Mouse (Mus musculus): ENCODE measurements around the gene Ren1. TPM values are rescaled to one million over a fixed set of nuclear protein-coding genes. Genes with fewer than 3 reads are reported as not detected.
A peak's percentile ranks its signal among the peaks of the same experiment; 100 is the strongest.

Ren1 gene
- total and polyA plus RNA-seq, 2 experiments from 2014 or later, result 0.07 TPM; not detected in 1

- Histone ChIP-seq H3K4me2 (ENCODE audit: low read depth, low read length) (no peak overlapping the region), H3K4me1 (ENCODE audit: control insufficient read depth, insufficient read depth) (peaks cover 11% of the 10 kb centered on the region), H3K27me3 (ENCODE audit: control insufficient read depth, insufficient read depth, low read length) (no peaks in the 10 kb centered on the region), H3K4me3 (ENCODE audit: low read depth, low read length) (no peak overlapping the region), H3K9ac (replicated peaks; ENCODE audit: low read depth, low read length) (no peak overlapping the region), H3K27ac (ENCODE audit: low read depth) (0 out of 2 replicates have a peak overlapping the region, but pooled peaks have one; percentile 75), H3K36me3 (replicated peaks; ENCODE audit: control insufficient read depth, insufficient read depth, low read length) (peaks cover 12% of the 10 kb centered on the region), H3K9me3 (replicated peaks; ENCODE audit: control insufficient read depth, low read length) (no peaks in the 10 kb centered on the region)
- TF ChIP-seq EP300 (IDR thresholded peaks at IDR 0.05; ENCODE audit: low read depth), result no peak
- no peak for TF ChIP-seq CTCF (IDR thresholded peaks at IDR 0.05; ENCODE audit: low read depth)
- ATAC-seq (ENCODE audit: insufficient read depth, low read depth) (no peak), DNase-seq (ENCODE audit: low spot score) (no peak)
- 83% methylated on average over 5 of the region's 5 CpGs for WGBS
Measured at GRCm38 (mm10) chr1:133396693-133397092, 46.4 kb downstream of the Ren1 start.

DNA sequence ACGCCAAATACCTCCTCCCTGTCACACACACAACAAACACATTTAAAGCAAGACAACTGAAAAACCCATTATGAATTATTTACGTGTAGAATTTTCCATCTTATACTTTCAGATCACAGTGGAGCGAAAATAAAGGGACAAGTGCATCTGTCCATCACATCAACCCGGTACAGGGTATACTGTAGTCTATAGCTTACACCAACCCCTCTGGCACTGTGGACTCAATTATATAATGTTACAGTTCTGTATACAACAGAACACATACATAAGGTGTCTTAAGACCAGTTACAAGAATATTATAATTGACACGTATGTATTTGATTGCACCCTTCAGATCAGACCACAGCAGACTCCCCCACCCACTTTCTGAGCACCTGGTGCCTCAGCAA is 46.8 kb downstream of the Ren1 start:
- Histone ChIP-seq H3K9me3 (replicated peaks; ENCODE audit: control insufficient read depth, low read length) (no peaks in the 10 kb centered on the region), H3K27me3 (ENCODE audit: control insufficient read depth, insufficient read depth, low read length) (no peaks in the 10 kb centered on the region), H3K27ac (ENCODE audit: low read depth) (peak overlapping the region; percentile 75), H3K4me1 (ENCODE audit: control insufficient read depth, insufficient read depth) (peaks cover 11% of the 10 kb centered on the region), H3K9ac (replicated peaks; ENCODE audit: low read depth, low read length) (peak overlapping the region; percentile 10; the same call in 1 of the 2 replicates), H3K4me2 (ENCODE audit: low read depth, low read length) (0 out of 2 replicates have a peak overlapping the region, but pooled peaks have one; percentile 21), H3K4me3 (ENCODE audit: low read depth, low read length) (no peak overlapping the region), H3K36me3 (replicated peaks; ENCODE audit: control insufficient read depth, insufficient read depth, low read length) (0 out of 2 replicates have a peak, but pooled peaks cover 8% of the 10 kb centered on the region)
- 71% methylated on average over 5 of the region's 5 CpGs for WGBS
- ATAC-seq (ENCODE audit: insufficient read depth, low read depth) (no peak), DNase-seq (ENCODE audit: low spot score) (no peak)
- TF ChIP-seq CTCF (IDR thresholded peaks at IDR 0.05; ENCODE audit: low read depth) (no peak), EP300 (IDR thresholded peaks at IDR 0.05; ENCODE audit: low read depth) (no peak)

- WGBS, result 27% methylated on average over 17 of the region's 17 CpGs
- ATAC-seq (ENCODE audit: insufficient read depth, low read depth) (peak; percentile 83), DNase-seq (ENCODE audit: low spot score) (peak; percentile 68)
- Histone ChIP-seq H3K4me1 (ENCODE audit: control insufficient read depth, insufficient read depth) (peaks cover 11% of the 10 kb centered on the region), H3K4me3 (ENCODE audit: low read depth, low read length) (no peak overlapping the region), H3K27me3 (ENCODE audit: control insufficient read depth, insufficient read depth, low read length) (no peaks in the 10 kb centered on the region), H3K27ac (ENCODE audit: low read depth) (peak overlapping the region; percentile 75), H3K9ac (replicated peaks; ENCODE audit: low read depth, low read length) (peak overlapping the region; percentile 45), H3K36me3 (replicated peaks; ENCODE audit: control insufficient read depth, insufficient read depth, low read length) (0 out of 2 replicates have a peak, but pooled peaks cover 4% of the 10 kb centered on the region), H3K4me2 (ENCODE audit: low read depth, low read length) (peak overlapping the region; percentile 21; the same call in 1 of the 2 replicates), H3K9me3 (replicated peaks; ENCODE audit: control insufficient read depth, low read length) (no peaks in the 10 kb centered on the region)
- no peak for TF ChIP-seq CTCF (IDR thresholded peaks at IDR 0.05; ENCODE audit: low read depth)
- 0 out of 2 replicates have a peak, but pooled peaks have one; percentile 26 for TF ChIP-seq EP300 (IDR thresholded peaks at IDR 0.05; ENCODE audit: low read depth)
Measured at GRCm38 (mm10) chr1:133397483-133398237, 47.4 kb downstream of the Ren1 start.

- H3K4me2 ChIP-seq (ENCODE audit: low read depth, low read length), result no peak overlapping the region
- ATAC-seq (ENCODE audit: insufficient read depth, low read depth) (no peak), DNase-seq (ENCODE audit: low spot score) (no peak)
- H3K4me1 ChIP-seq (ENCODE audit: control insufficient read depth, insufficient read depth), result peaks cover 11% of the 10 kb centered on the region
- H3K9ac ChIP-seq (replicated peaks; ENCODE audit: low read depth, low read length), result no peak overlapping the region
- H3K27me3 ChIP-seq (ENCODE audit: control insufficient read depth, insufficient read depth, low read length), result no peaks in the 10 kb centered on the region
- H3K27ac ChIP-seq (ENCODE audit: low read depth), result peak overlapping the region; percentile 43; the same call in 1 of the 2 replicates
- no peaks in the 10 kb centered on the region for H3K36me3 ChIP-seq (replicated peaks; ENCODE audit: control insufficient read depth, insufficient read depth, low read length)
- H3K4me3 ChIP-seq (ENCODE audit: low read depth, low read length), result no peak overlapping the region
- WGBS, result 59% methylated on average over 13 of the region's 13 CpGs
- TF ChIP-seq EP300 (IDR thresholded peaks at IDR 0.05; ENCODE audit: low read depth) (no peak), CTCF (IDR thresholded peaks at IDR 0.05; ENCODE audit: low read depth) (no peak)
- H3K9me3 ChIP-seq (replicated peaks; ENCODE audit: control insufficient read depth, low read length), result no peaks in the 10 kb centered on the region
Measured at GRCm38 (mm10) chr1:133400014-133400725, 49.9 kb downstream of the Ren1 start.

GRCm38 (mm10) chr1:133404005-133404404 is 53.7 kb downstream of the Ren1 start:
- 72% methylated on average over 4 of the region's 4 CpGs for WGBS
- no peak for TF ChIP-seq CTCF (IDR thresholded peaks at IDR 0.05; ENCODE audit: low read depth)
- TF ChIP-seq EP300 (IDR thresholded peaks at IDR 0.05; ENCODE audit: low read depth), result no peak
- H3K9me3 ChIP-seq (replicated peaks; ENCODE audit: control insufficient read depth, low read length), result no peaks in the 10 kb centered on the region
- no peaks in the 10 kb centered on the region for H3K36me3 ChIP-seq (replicated peaks; ENCODE audit: control insufficient read depth, insufficient read depth, low read length)
- no peaks in the 10 kb centered on the region for H3K27me3 ChIP-seq (ENCODE audit: control insufficient read depth, insufficient read depth, low read length)
- H3K4me1 ChIP-seq (ENCODE audit: control insufficient read depth, insufficient read depth), result peaks cover 7% of the 10 kb centered on the region
- H3K4me2 ChIP-seq (ENCODE audit: low read depth, low read length), result no peak overlapping the region
- no peak overlapping the region for H3K4me3 ChIP-seq (ENCODE audit: low read depth, low read length)
- DNase-seq (ENCODE audit: low spot score), result no peak
- H3K9ac ChIP-seq (replicated peaks; ENCODE audit: low read depth, low read length), result no peak overlapping the region
- H3K27ac ChIP-seq (ENCODE audit: low read depth), result no peak overlapping the region
- no peak for ATAC-seq (ENCODE audit: insufficient read depth, low read depth)

Measured in heart, postnatal 0 days (tissue).